In genomic region chr1:23589414-23589942, GRCm38 (mm10) we compare ENCODE assay signal across 15 mouse cellular contexts.
"Had no signal": no experiment of that assay in that cellular context is flagged by ENCODE, and none has a peak within 500 bp of the region (broad histone marks: within the 10 kb centered on the region; RNA-seq: fewer than 3 reads in every experiment).

No protein-coding gene starts in this region.

- H3K36me3 ChIP-seq: liver, embryonic 15.5 days; midbrain, embryonic 10.5 days; midbrain, embryonic 15.5 days; neural tube, embryonic 15.5 days had no signal

- ATAC-seq: intestine, embryonic 16.5 days; lung, postnatal 0 days; midbrain, embryonic 15.5 days had no signal

- H3K4me1 ChIP-seq: liver, embryonic 15.5 days; midbrain, embryonic 10.5 days; midbrain, embryonic 15.5 days had no signal

- H3K27me3 ChIP-seq: liver, embryonic 15.5 days; midbrain, embryonic 15.5 days; neural tube, embryonic 15.5 days had no signal

- DNase-seq: kidney, adult 8-10 months; kidney, postnatal 10 days; lung, adult 2 months; lung, postnatal 36 days; right cerebral cortex, adult 18-20 months; right cerebral cortex, postnatal 25 days; thymus, postnatal 36 days had no signal

- H3K9me3 ChIP-seq: liver, embryonic 15.5 days; midbrain, embryonic 10.5 days; midbrain, embryonic 15.5 days; neural tube, embryonic 15.5 days had no signal

- H3K4me2 ChIP-seq: liver, embryonic 11.5 days; liver, embryonic 15.5 days; midbrain, embryonic 15.5 days; neural tube, embryonic 15.5 days had no signal

- H3K9ac ChIP-seq: liver, embryonic 15.5 days; midbrain, embryonic 15.5 days; neural tube, embryonic 15.5 days had no signal

- H3K27ac ChIP-seq: left cerebral cortex, adult 2 months; liver, embryonic 15.5 days; midbrain, embryonic 10.5 days; midbrain, embryonic 15.5 days; neural tube, embryonic 15.5 days had no signal

- H3K4me3 ChIP-seq: left cerebral cortex, adult 2 months; liver, embryonic 15.5 days; midbrain, embryonic 10.5 days; midbrain, embryonic 15.5 days; neural tube, embryonic 15.5 days had no signal
